26 mouse cellular contexts compared by ENCODE assay signal in genomic region chr5:63651813-63652212, GRCm38 (mm10). TPM values are rescaled to one million over a fixed set of nuclear protein-coding genes. Genes with fewer than 3 reads are reported as not detected.
DNase-seq lines count a peak whose midpoint lies in the region; ATAC-seq and TF ChIP-seq lines count a peak whose summit lies in the region.
"Had no signal": no experiment of that assay in that cellular context is flagged by ENCODE, and none has a peak within 500 bp of the region (broad histone marks: within the 10 kb centered on the region; RNA-seq: fewer than 3 reads in every experiment).

No protein-coding gene starts in this region.

- no peak overlapping the region for H3K9ac ChIP-seq in hindbrain, embryonic 15.5 days
- H3K9ac ChIP-seq in hindbrain, embryonic 12.5 days, result no peak overlapping the region
- no peak overlapping the region for H3K9ac ChIP-seq in midbrain, embryonic 16.5 days (ENCODE audit: low read depth, low read length)
- no peak overlapping the region for H3K9ac ChIP-seq in midbrain, embryonic 11.5 days (ENCODE audit: low read length)
- H3K9ac ChIP-seq in neural tube, embryonic 14.5 days (replicated peaks; ENCODE audit: low read depth, low read length), result no peak overlapping the region
- no peak overlapping the region for H3K9ac ChIP-seq in liver, postnatal 0 days (replicated peaks)
- H3K9ac ChIP-seq: embryonic facial prominence, embryonic 15.5 days; forebrain, embryonic 13.5 days; limb, embryonic 13.5 days had no signal

- no peak for TF ChIP-seq CTCF in cortical plate, adult 2 months (IDR thresholded peaks at IDR 0.05; ENCODE audit: extremely low read depth, insufficient read depth, low read length)
- TF ChIP-seq CTCF in liver, postnatal 0 days (IDR thresholded peaks at IDR 0.05; ENCODE audit: low read depth), result no peak

- H3K4me1 ChIP-seq in hindbrain, embryonic 15.5 days (replicated peaks), result peaks cover 17% of the 10 kb centered on the region
- H3K4me1 ChIP-seq in hindbrain, embryonic 12.5 days, result peaks cover 9% of the 10 kb centered on the region; the same call in 1 of the 2 replicates
- H3K4me1 ChIP-seq in midbrain, embryonic 16.5 days (ENCODE audit: control insufficient read depth, insufficient read depth, low read length), result peaks cover 3% of the 10 kb centered on the region; the same call in 1 of the 2 replicates
- H3K4me1 ChIP-seq in midbrain, embryonic 11.5 days (ENCODE audit: control insufficient read depth, insufficient read depth, low read length), result peaks cover 10% of the 10 kb centered on the region; the same call in 1 of the 2 replicates
- no peaks in the 10 kb centered on the region for H3K4me1 ChIP-seq in cortical plate, adult 2 months (ENCODE audit: control insufficient read depth, insufficient read depth, low read length)
- peaks cover 3% of the 10 kb centered on the region; the same call in 1 of the 2 replicates for H3K4me1 ChIP-seq in neural tube, embryonic 14.5 days (ENCODE audit: control insufficient read depth, insufficient read depth, low read length)
- H3K4me1 ChIP-seq in liver, postnatal 0 days (ENCODE audit: insufficient read depth), result no peaks in the 10 kb centered on the region

- H3K4me3 ChIP-seq in hindbrain, embryonic 15.5 days, result peak overlapping the region; percentile 76
- H3K4me3 ChIP-seq in hindbrain, embryonic 12.5 days, result no peak overlapping the region
- H3K4me3 ChIP-seq in midbrain, embryonic 16.5 days (ENCODE audit: low read depth, low read length), result no peak overlapping the region; the same call in 1 of the 2 replicates
- no peak overlapping the region for H3K4me3 ChIP-seq in midbrain, embryonic 11.5 days (ENCODE audit: low read depth, low read length)
- peak overlapping the region; percentile 74; the same call in 1 of the 2 replicates for H3K4me3 ChIP-seq in cortical plate, adult 2 months (ENCODE audit: insufficient read depth, low read length)
- peak overlapping the region; percentile 19; the same call in 1 of the 2 replicates for H3K4me3 ChIP-seq in neural tube, embryonic 14.5 days (ENCODE audit: low read depth, low read length)
- no peak overlapping the region for H3K4me3 ChIP-seq in liver, postnatal 0 days (ENCODE audit: low read depth, low read length)
- H3K4me3 ChIP-seq: embryonic facial prominence, embryonic 10.5 days; embryonic facial prominence, embryonic 15.5 days; forebrain, embryonic 13.5 days; limb, embryonic 13.5 days had no signal

- TF ChIP-seq POLR2A in cortical plate, adult 2 months (IDR thresholded peaks at IDR 0.05; ENCODE audit: extremely low read depth, insufficient read depth, low read length), result no peak

- no peak for ATAC-seq in hindbrain, embryonic 15.5 days (ENCODE audit: low FRiP score, low read depth)
- ATAC-seq in hindbrain, embryonic 12.5 days (ENCODE audit: low FRiP score), result no peak
- no peak for ATAC-seq in midbrain, embryonic 16.5 days
- no peak for ATAC-seq in midbrain, embryonic 11.5 days (ENCODE audit: low FRiP score)
- ATAC-seq in neural tube, embryonic 14.5 days (ENCODE audit: low read depth), result no peak
- no peak for ATAC-seq in liver, postnatal 0 days
- ATAC-seq: CD4-positive, CD25-positive, alpha-beta regulatory T cell, adult 4 months; forebrain, embryonic 13.5 days; intestine, embryonic 16.5 days; lung, postnatal 0 days had no signal

- no peak for TF ChIP-seq EP300 in liver, postnatal 0 days (IDR thresholded peaks at IDR 0.05; ENCODE audit: low read depth)

- no peaks in the 10 kb centered on the region for H3K36me3 ChIP-seq in hindbrain, embryonic 15.5 days
- H3K36me3 ChIP-seq in hindbrain, embryonic 12.5 days, result no peaks in the 10 kb centered on the region
- no peaks in the 10 kb centered on the region for H3K36me3 ChIP-seq in midbrain, embryonic 16.5 days (ENCODE audit: control insufficient read depth, insufficient read depth, low read length)
- no peaks in the 10 kb centered on the region for H3K36me3 ChIP-seq in midbrain, embryonic 11.5 days (ENCODE audit: control insufficient read depth, insufficient read depth, low read length)
- no peaks in the 10 kb centered on the region for H3K36me3 ChIP-seq in neural tube, embryonic 14.5 days (ENCODE audit: control insufficient read depth, insufficient read depth, low read length)
- H3K36me3 ChIP-seq in liver, postnatal 0 days (replicated peaks; ENCODE audit: insufficient read depth, low read length), result no peaks in the 10 kb centered on the region
- H3K36me3 ChIP-seq: embryonic facial prominence, embryonic 10.5 days; embryonic facial prominence, embryonic 15.5 days; limb, embryonic 13.5 days had no signal

- no peak for DNase-seq in midbrain, embryonic 11.5 days (ENCODE audit: low spot score, missing footprints)
- no peak for DNase-seq in liver, postnatal 0 days
- DNase-seq: adrenal gland, postnatal 25 days; cerebellum, adult 18-20 months; gastrocnemius, postnatal 14 days; heart, postnatal 14 days; kidney, adult 8-10 months; right cerebral cortex, postnatal 4 days had no signal

- H3K9me3 ChIP-seq in hindbrain, embryonic 15.5 days, result no peaks in the 10 kb centered on the region
- no peaks in the 10 kb centered on the region for H3K9me3 ChIP-seq in hindbrain, embryonic 12.5 days (replicated peaks)
- H3K9me3 ChIP-seq in midbrain, embryonic 16.5 days (replicated peaks; ENCODE audit: control insufficient read depth, low read length, poor library complexity, severe bottlenecking), result no peaks in the 10 kb centered on the region
- no peaks in the 10 kb centered on the region for H3K9me3 ChIP-seq in midbrain, embryonic 11.5 days (ENCODE audit: control insufficient read depth, low read length)
- H3K9me3 ChIP-seq in neural tube, embryonic 14.5 days (ENCODE audit: control insufficient read depth, low read length), result no peaks in the 10 kb centered on the region
- H3K9me3 ChIP-seq in liver, postnatal 0 days (ENCODE audit: low read length), result no peaks in the 10 kb centered on the region
- H3K9me3 ChIP-seq: embryonic facial prominence, embryonic 10.5 days; embryonic facial prominence, embryonic 15.5 days; forebrain, embryonic 13.5 days; limb, embryonic 13.5 days had no signal

- peaks cover 4% of the 10 kb centered on the region; the same call in 1 of the 2 replicates for H3K27me3 ChIP-seq in hindbrain, embryonic 15.5 days
- H3K27me3 ChIP-seq in hindbrain, embryonic 12.5 days, result peaks cover 46% of the 10 kb centered on the region
- peaks cover 2% of the 10 kb centered on the region; the same call in 1 of the 2 replicates for H3K27me3 ChIP-seq in midbrain, embryonic 16.5 days (ENCODE audit: control insufficient read depth, insufficient read depth, low read depth, low read length)
- peaks cover 25% of the 10 kb centered on the region for H3K27me3 ChIP-seq in midbrain, embryonic 11.5 days (ENCODE audit: control insufficient read depth, insufficient read depth, low read length)
- H3K27me3 ChIP-seq in neural tube, embryonic 14.5 days (ENCODE audit: control insufficient read depth, insufficient read depth, low read length), result peaks cover 7% of the 10 kb centered on the region
- peaks cover 23% of the 10 kb centered on the region for H3K27me3 ChIP-seq in liver, postnatal 0 days (ENCODE audit: insufficient read depth, low read length)

- peak overlapping the region; percentile 98 for H3K4me2 ChIP-seq in hindbrain, embryonic 15.5 days
- H3K4me2 ChIP-seq in hindbrain, embryonic 12.5 days (replicated peaks), result no peak overlapping the region
- H3K4me2 ChIP-seq in midbrain, embryonic 16.5 days (ENCODE audit: low read length), result peak overlapping the region; percentile 5; the same call in 1 of the 2 replicates
- no peak overlapping the region for H3K4me2 ChIP-seq in midbrain, embryonic 11.5 days
- peak overlapping the region; percentile 30 for H3K4me2 ChIP-seq in neural tube, embryonic 14.5 days (ENCODE audit: low read depth, low read length)
- no peak overlapping the region for H3K4me2 ChIP-seq in liver, postnatal 0 days (ENCODE audit: low read depth, low read length)
- H3K4me2 ChIP-seq: embryonic facial prominence, embryonic 15.5 days; forebrain, embryonic 13.5 days; limb, embryonic 13.5 days; liver, embryonic 11.5 days had no signal

- H3K27ac ChIP-seq in hindbrain, embryonic 15.5 days (replicated peaks), result no peak overlapping the region
- H3K27ac ChIP-seq in hindbrain, embryonic 12.5 days, result no peak overlapping the region
- no peak overlapping the region for H3K27ac ChIP-seq in midbrain, embryonic 16.5 days (ENCODE audit: low read length)
- H3K27ac ChIP-seq in midbrain, embryonic 11.5 days (ENCODE audit: low read depth, low read length), result no peak overlapping the region
- no peak overlapping the region for H3K27ac ChIP-seq in cortical plate, adult 2 months (ENCODE audit: insufficient read depth, low read length)
- H3K27ac ChIP-seq in neural tube, embryonic 14.5 days (ENCODE audit: low read depth, low read length), result no peak overlapping the region
- no peak overlapping the region for H3K27ac ChIP-seq in liver, postnatal 0 days (ENCODE audit: low read depth)
- H3K27ac ChIP-seq: embryonic facial prominence, embryonic 10.5 days; embryonic facial prominence, embryonic 15.5 days; forebrain, embryonic 13.5 days; kidney, postnatal 0 days; limb, embryonic 13.5 days; macrophage had no signal

RNA-seq across cellular contexts. Expression of gene Nwd2, which starts 2.9 kb away (rescaled TPM):
- 11.4 and 13.3 TPM in 2 replicates for polyA plus RNA-seq in hindbrain, embryonic 15.5 days (2015; fragmentation: Nextera tagmentation; extraction: Ambion mirVana)
- polyA plus RNA-seq in hindbrain, embryonic 12.5 days (2016; fragmentation: Nextera tagmentation; extraction: Ambion mirVana), result 4.9 and 5.3 TPM in 2 replicates
- polyA plus RNA-seq in midbrain, embryonic 16.5 days (2015; fragmentation: Nextera tagmentation; extraction: Ambion mirVana), result 13.6 and 25.7 TPM in 2 replicates
- 2.1 and 3.1 TPM in 2 replicates for polyA plus RNA-seq in midbrain, embryonic 11.5 days (2014; fragmentation: Nextera tagmentation; extraction: Ambion mirVana)
- 18.4 and 18.8 TPM in 2 replicates for polyA plus RNA-seq in cortical plate, adult 2 months (2012; rRNA removed)
- polyA plus RNA-seq in neural tube, embryonic 14.5 days (2014; fragmentation: Nextera tagmentation; extraction: Ambion mirVana), result 26.3 and 31.7 TPM in 2 replicates
- 0.06 TPM in 1 of 2 replicates, not detected in the other for polyA plus RNA-seq in liver, postnatal 0 days (2015; fragmentation: Nextera tagmentation; extraction: Ambion mirVana)
- polyA plus RNA-seq: large intestine, adult 2 months; macrophage; spleen, adult 2 months; thymus, postnatal 0 days had no signal

Comparison
In these comparisons a context has a peak if more than half of its experiments do, and no peak if none do; other contexts are left out.
1. H3K4me2 ChIP-seq: peak in hindbrain, embryonic 15.5 days (single experiment), midbrain, embryonic 16.5 days (single experiment) and neural tube, embryonic 14.5 days (single experiment); none in hindbrain, embryonic 12.5 days (single experiment), midbrain, embryonic 11.5 days (single experiment) and liver, postnatal 0 days (single experiment).
2. H3K4me3 ChIP-seq: peak in hindbrain, embryonic 15.5 days (single experiment), cortical plate, adult 2 months (single experiment) and neural tube, embryonic 14.5 days (single experiment); none in hindbrain, embryonic 12.5 days (single experiment), midbrain, embryonic 16.5 days (single experiment), midbrain, embryonic 11.5 days (single experiment) and liver, postnatal 0 days (single experiment).